Comparison of ENCODE assay signal across 14 mouse cellular contexts in genomic region chr4:104578370-104578769, GRCm38 (mm10).
A peak's percentile ranks its signal among the peaks of the same experiment; 100 is the strongest.
DNase-seq lines count a peak whose midpoint lies in the region; ATAC-seq and TF ChIP-seq lines count a peak whose summit lies in the region.
"Had no signal": no experiment of that assay in that cellular context is flagged by ENCODE, and none has a peak within 500 bp of the region (broad histone marks: within the 10 kb centered on the region; RNA-seq: fewer than 3 reads in every experiment).

No protein-coding gene starts in this region.

- H3K9ac ChIP-seq in forebrain, embryonic 14.5 days (ENCODE audit: low read length): no peak overlapping the region
- no peak overlapping the region for H3K9ac ChIP-seq in forebrain, embryonic 11.5 days (ENCODE audit: low read length)
- no peak overlapping the region for H3K9ac ChIP-seq in stomach, postnatal 0 days (ENCODE audit: low read length)

- ATAC-seq in forebrain, embryonic 14.5 days: peak; percentile 77
- ATAC-seq in forebrain, embryonic 11.5 days (replicated peaks; ENCODE audit: low FRiP score): no peak
- ATAC-seq in stomach, postnatal 0 days (ENCODE audit: low FRiP score, low TSS enrichment): no peak
- ATAC-seq: CD4-positive, CD25-positive, alpha-beta regulatory T cell, adult 4 months; Patski had no signal

- H3K27me3 ChIP-seq in forebrain, embryonic 14.5 days (replicated peaks; ENCODE audit: control insufficient read depth, insufficient read depth, low read length): no peaks in the 10 kb centered on the region
- no peaks in the 10 kb centered on the region for H3K27me3 ChIP-seq in forebrain, embryonic 11.5 days (ENCODE audit: control insufficient read depth, insufficient read depth, low read length)
- H3K27me3 ChIP-seq in stomach, postnatal 0 days (ENCODE audit: control insufficient read depth, insufficient read depth, low read length): no peaks in the 10 kb centered on the region
- no peaks in the 10 kb centered on the region for H3K27me3 ChIP-seq in thymus, adult 2 months (ENCODE audit: control insufficient read depth, insufficient read depth, low read length)
- H3K27me3 ChIP-seq: Patski had no signal

- no peak overlapping the region for H3K4me3 ChIP-seq in forebrain, embryonic 14.5 days (ENCODE audit: low read depth, low read length)
- H3K4me3 ChIP-seq in forebrain, embryonic 11.5 days (ENCODE audit: low read depth, low read length): no peak overlapping the region
- H3K4me3 ChIP-seq in stomach, postnatal 0 days (ENCODE audit: low read depth, low read length): no peak overlapping the region
- no peak overlapping the region for H3K4me3 ChIP-seq in thymus, adult 2 months (ENCODE audit: control insufficient read depth, insufficient read depth, low read length)
- H3K4me3 ChIP-seq: limb, embryonic 10.5 days had no signal

- peak; percentile 66 for DNase-seq in forebrain, embryonic 14.5 days (ENCODE audit: low spot score)
- DNase-seq in forebrain, embryonic 11.5 days (ENCODE audit: low spot score): no peak
- peak; percentile 33 for DNase-seq in layer of hippocampus, adult 9-11 months
- no peak for DNase-seq in layer of hippocampus, postnatal 36 days
- peak; percentile 5 for DNase-seq in urinary bladder, postnatal 14 days (ENCODE audit: low spot score)
- DNase-seq in urinary bladder, postnatal 36 days (ENCODE audit: low spot score in 2 of 2): no peak
- peak; percentile 26 for DNase-seq in stomach, postnatal 0 days (ENCODE audit: low spot score)
- no peak for DNase-seq in thymus, adult 2 months
- DNase-seq: adrenal gland, postnatal 14 days; gastrocnemius, postnatal 25 days; heart, postnatal 10 days had no signal

- no peaks in the 10 kb centered on the region for H3K9me3 ChIP-seq in forebrain, embryonic 14.5 days (replicated peaks; ENCODE audit: control insufficient read depth, low read length)
- no peaks in the 10 kb centered on the region for H3K9me3 ChIP-seq in forebrain, embryonic 11.5 days (ENCODE audit: control insufficient read depth, low read length)
- H3K9me3 ChIP-seq in stomach, postnatal 0 days (ENCODE audit: control insufficient read depth, low read length): no peaks in the 10 kb centered on the region
- H3K9me3 ChIP-seq: limb, embryonic 10.5 days had no signal

- peaks cover 6% of the 10 kb centered on the region; the same call in 1 of the 2 replicates for H3K4me1 ChIP-seq in forebrain, embryonic 14.5 days (ENCODE audit: control insufficient read depth, insufficient read depth, low read length)
- H3K4me1 ChIP-seq in forebrain, embryonic 11.5 days (replicated peaks; ENCODE audit: control insufficient read depth, insufficient read depth, low read length): no peaks in the 10 kb centered on the region
- no peaks in the 10 kb centered on the region for H3K4me1 ChIP-seq in stomach, postnatal 0 days (replicated peaks; ENCODE audit: control insufficient read depth, insufficient read depth)
- H3K4me1 ChIP-seq in thymus, adult 2 months (replicated peaks; ENCODE audit: control insufficient read depth, insufficient read depth, low read length): no peaks in the 10 kb centered on the region

- no peak for TF ChIP-seq EP300 in stomach, postnatal 0 days (optimal IDR thresholded peaks at IDR 0.05)

- no peak for TF ChIP-seq POLR2A in thymus, adult 2 months (IDR thresholded peaks at IDR 0.05; ENCODE audit: control insufficient read depth, extremely low read depth, insufficient read depth, low read length, poor library complexity)

- no peak overlapping the region for H3K4me2 ChIP-seq in forebrain, embryonic 14.5 days (ENCODE audit: low read length)
- no peak overlapping the region for H3K4me2 ChIP-seq in forebrain, embryonic 11.5 days (ENCODE audit: low read depth, low read length, severe bottlenecking)
- H3K4me2 ChIP-seq in stomach, postnatal 0 days (replicated peaks; ENCODE audit: low read depth): no peak overlapping the region

- WGBS in forebrain, embryonic 14.5 days: 10% methylated on average over 3 of the region's 3 CpGs
- 53% methylated on average over 3 of the region's 3 CpGs for WGBS in forebrain, embryonic 11.5 days
- 15% methylated on average over 3 of the region's 3 CpGs for WGBS in stomach, postnatal 0 days
- WGBS in thymus, adult 2 months: 48% methylated on average over 3 of the region's 3 CpGs

- TF ChIP-seq CTCF in stomach, postnatal 0 days (IDR thresholded peaks at IDR 0.05; ENCODE audit: low read depth): no peak
- no peak for TF ChIP-seq CTCF in thymus, adult 2 months (IDR thresholded peaks at IDR 0.05; ENCODE audit: borderline replicate concordance, control insufficient read depth, extremely low read depth, insufficient read depth, low read length, poor library complexity)

- peak overlapping the region; percentile 48; the same call in 1 of the 2 replicates for H3K27ac ChIP-seq in forebrain, embryonic 14.5 days (ENCODE audit: low read depth, low read length)
- no peak overlapping the region for H3K27ac ChIP-seq in forebrain, embryonic 11.5 days (ENCODE audit: low read depth, low read length)
- no peak overlapping the region for H3K27ac ChIP-seq in stomach, postnatal 0 days (replicated peaks)
- H3K27ac ChIP-seq in thymus, adult 2 months (ENCODE audit: control insufficient read depth, insufficient read depth, low read length): no peak overlapping the region
- H3K27ac ChIP-seq: limb, embryonic 10.5 days had no signal

- no peaks in the 10 kb centered on the region for H3K36me3 ChIP-seq in forebrain, embryonic 14.5 days (ENCODE audit: control insufficient read depth, insufficient read depth, low read length)
- no peaks in the 10 kb centered on the region for H3K36me3 ChIP-seq in forebrain, embryonic 11.5 days (ENCODE audit: control insufficient read depth, insufficient read depth, low read length)
- no peaks in the 10 kb centered on the region for H3K36me3 ChIP-seq in stomach, postnatal 0 days (ENCODE audit: control insufficient read depth, insufficient read depth, low read length)
- H3K36me3 ChIP-seq in thymus, adult 2 months (ENCODE audit: control insufficient read depth, insufficient read depth, low read length): no peaks in the 10 kb centered on the region
- H3K36me3 ChIP-seq: limb, embryonic 10.5 days had no signal

Comparison
In these comparisons a context has a peak if more than half of its experiments do, and no peak if none do; other contexts are left out.
1. DNase-seq: peak in forebrain, embryonic 14.5 days (single experiment), layer of hippocampus, adult 9-11 months (single experiment), urinary bladder, postnatal 14 days (single experiment) and stomach, postnatal 0 days (single experiment); none in forebrain, embryonic 11.5 days (single experiment), layer of hippocampus, postnatal 36 days (0 of 2), urinary bladder, postnatal 36 days (0 of 2) and thymus, adult 2 months (single experiment).